Mouse (Mus musculus) lung, postnatal 0 days (tissue): Measurements from ENCODE around the gene Dctn3. TPM values are rescaled to one million over a fixed set of nuclear protein-coding genes. Genes with fewer than 3 reads are reported as not detected.
"Not testable (repeated sequence)": the region's sequence is repeated elsewhere in the genome, so short reads cannot be mapped to it uniquely, and the experiment has no call there.

Experiments
- ATAC-seq: fragments of 200-750 bp; cut with Nextera tagmentation; 2 replicates; pipeline ENCODE4 v1.8.0; 2017; ENCODE audit warnings: moderate library complexity
- DNase-seq: peaks from one replicate; pipeline ENCODE4 v3.0.0-alpha.2; 2016; ENCODE audit warnings: low spot score
- H3K27ac ChIP-seq: fragments of 300-500 bp; sonication (generic); 2 replicates; pipeline ENCODE4 v1.5.1; 2014; ENCODE audit warnings: antibody characterized with exemption, mild to moderate bottlenecking, low read length, mixed read lengths
- H3K27me3 ChIP-seq: fragments of 300-500 bp; sonication (generic); replicated peaks from 2 replicates; pipeline ENCODE4 v1.6.1; 2014; ENCODE audit warnings: low read length, mixed read lengths; ENCODE audit not compliant: insufficient read depth
- H3K36me3 ChIP-seq: fragments of 300-500 bp; sonication (generic); 2 replicates; pipeline ENCODE4 v1.6.1; 2014; ENCODE audit warnings: low read length, mixed read lengths; ENCODE audit not compliant: insufficient read depth
- H3K4me1 ChIP-seq: fragments of 300-500 bp; sonication (generic); 2 replicates; pipeline ENCODE4 v1.6.1; 2014; ENCODE audit warnings: antibody characterized with exemption, low read depth, low read length, mixed read lengths; ENCODE audit not compliant: insufficient read depth
- H3K4me2 ChIP-seq: fragments of 300-500 bp; sonication (generic); replicated peaks from 2 replicates; pipeline ENCODE4 v1.6.1; 2014; ENCODE audit warnings: low read depth, mild to moderate bottlenecking, low read length, moderate library complexity, mixed read lengths
- H3K4me3 ChIP-seq: fragments of 300-500 bp; sonication (generic); 2 replicates; pipeline ENCODE4 v1.5.1; 2014; ENCODE audit warnings: low read depth, low read length
- H3K9ac ChIP-seq: fragments of 300-500 bp; sonication (generic); replicated peaks from 2 replicates; pipeline ENCODE4 v1.6.1; 2014; ENCODE audit warnings: low read depth, mild to moderate bottlenecking
- H3K9me3 ChIP-seq: fragments of 300-500 bp; sonication (generic); 2 replicates; pipeline ENCODE4 v1.6.1; 2016; ENCODE audit warnings: low read length, mixed read lengths
- CTCF ChIP-seq: IDR thresholded peaks from 2 replicates; pipeline ENCODE4 v1.5.1; 2016; ENCODE audit warnings: antibody characterized with exemption, mild to moderate bottlenecking
- EP300 ChIP-seq: IDR thresholded peaks from 2 replicates; pipeline ENCODE4 v1.6.1; 2016; ENCODE audit warnings: antibody characterized with exemption, mild to moderate bottlenecking, control low read depth
- WGBS: fragments of 180-500 bp; shearing (Covaris S2); extraction: QIAGEN DNeasy Blood & Tissue Kit; methylation state at CpG from one replicate; pipeline ENCODE4 v1.1.7; 2014; 5-methylcytosine and 5-hydroxymethylcytosine counted together
- polyA plus RNA-seq: library from polyadenylated mRNA; unstranded; fragments of >200 nt; fragmentation: Nextera tagmentation; extraction: Ambion mirVana; gene quantifications from 2 replicates; pipeline ENCODE4 v1.2.1, GENCODE M21; 2015

The Dctn3 gene
- polyA plus RNA-seq, 1 experiment from 2014 or later, result 151 TPM

- H3K36me3 ChIP-seq, DNase-seq, H3K27me3 ChIP-seq, H3K27ac ChIP-seq, H3K4me2 ChIP-seq, H3K4me3 ChIP-seq, H3K9ac ChIP-seq, H3K4me1 ChIP-seq, H3K9me3 ChIP-seq: not testable (repeated sequence)
- WGBS, result 0% methylated on average over 1 of the region's 27 CpGs
- ATAC-seq, result peak; percentile 39
These were observed 39.7 kb downstream of the Dctn3 start for GRCm38 (mm10) chr4:41683303-41683702.

DNA sequence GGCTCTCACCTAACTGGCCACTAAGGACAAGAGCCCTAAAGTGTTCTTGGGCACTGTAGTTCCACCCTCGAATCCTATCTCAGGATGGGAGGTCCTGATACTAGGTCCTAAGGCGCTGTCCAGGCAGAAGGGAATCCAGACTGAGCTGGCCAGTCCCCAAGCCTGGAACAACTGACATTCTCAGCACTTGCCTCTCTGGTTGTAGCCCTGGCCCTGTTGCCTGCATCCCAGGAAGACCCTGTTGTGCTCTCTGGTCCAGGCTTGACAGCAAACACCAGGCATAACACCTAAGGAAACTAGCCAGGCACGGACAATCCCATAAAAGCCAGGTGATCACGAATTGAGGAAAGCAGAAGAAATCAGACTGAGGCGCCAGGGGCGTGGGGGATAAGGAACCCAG is 40.2 kb downstream of the Dctn3 start:
- ATAC-seq (no peak), DNase-seq (no peak)
- Histone ChIP-seq H3K9ac (no peak overlapping the region), H3K27me3 (0 out of 2 replicates have a peak, but pooled peaks cover 4% of the 10 kb centered on the region), H3K27ac (no peak overlapping the region), H3K4me2 (no peak overlapping the region), H3K4me1 (no peaks in the 10 kb centered on the region), H3K36me3 (no peaks in the 10 kb centered on the region), H3K4me3 (no peak overlapping the region), H3K9me3 (no peaks in the 10 kb centered on the region)
- no peak for TF ChIP-seq EP300
- no peak for TF ChIP-seq CTCF
- 37% methylated on average over 6 of the region's 6 CpGs for WGBS

DNA sequence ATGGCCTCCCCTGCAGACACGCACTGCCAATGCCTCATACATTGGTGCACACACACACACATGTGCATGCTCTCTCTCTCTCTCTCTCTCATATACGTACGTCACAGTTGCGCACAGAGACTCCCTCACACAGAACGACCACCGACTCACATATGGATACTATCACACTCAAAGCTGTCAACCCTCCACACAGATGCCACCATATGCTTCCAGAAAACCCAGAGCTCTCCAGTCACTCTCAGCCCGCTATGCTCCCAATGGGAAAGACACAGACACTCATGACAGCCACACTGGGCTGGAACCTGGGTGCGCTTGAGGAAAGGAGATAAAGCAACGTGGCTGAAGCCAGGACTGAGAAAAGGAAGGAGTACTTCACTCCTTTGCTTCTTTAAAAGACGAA is 41.0 kb downstream of the Dctn3 start:
- DNase-seq (no peak), ATAC-seq (no peak)
- Histone ChIP-seq H3K4me1 (no peaks in the 10 kb centered on the region), H3K9me3 (no peaks in the 10 kb centered on the region), H3K9ac (no peak overlapping the region), H3K27ac (no peak overlapping the region), H3K27me3 (0 out of 2 replicates have a peak, but pooled peaks cover 4% of the 10 kb centered on the region), H3K4me2 (no peak overlapping the region), H3K4me3 (no peak overlapping the region), H3K36me3 (no peaks in the 10 kb centered on the region)
- WGBS, result 62% methylated on average over 10 of the region's 10 CpGs
- TF ChIP-seq EP300 (no peak), CTCF (no peak)

GRCm38 (mm10) chr4:41681176-41681575 is 41.8 kb downstream of the Dctn3 start:
- Histone ChIP-seq H3K4me2 (no peak overlapping the region), H3K36me3 (no peaks in the 10 kb centered on the region), H3K4me1 (no peaks in the 10 kb centered on the region), H3K4me3 (no peak overlapping the region), H3K9ac (no peak overlapping the region), H3K27ac (no peak overlapping the region), H3K9me3 (no peaks in the 10 kb centered on the region), H3K27me3 (0 out of 2 replicates have a peak, but pooled peaks cover 4% of the 10 kb centered on the region)
- no peak for DNase-seq
- TF ChIP-seq CTCF (no peak), EP300 (no peak)
- 54% methylated on average over 4 of the region's 4 CpGs for WGBS
- no peak for ATAC-seq

- Histone ChIP-seq H3K36me3 (no peaks in the 10 kb centered on the region), H3K9ac (no peak overlapping the region), H3K27ac (no peak overlapping the region), H3K9me3 (no peaks in the 10 kb centered on the region), H3K4me3 (no peak overlapping the region), H3K27me3 (0 out of 2 replicates have a peak, but pooled peaks cover 4% of the 10 kb centered on the region), H3K4me2 (no peak overlapping the region), H3K4me1 (no peaks in the 10 kb centered on the region)
- no peak for TF ChIP-seq EP300
- no peak for TF ChIP-seq CTCF
- no CpG with 5 or more reads among the region's 2 CpGs for WGBS
- DNase-seq (no peak), ATAC-seq (no peak)
These were observed 43.7 kb downstream of the Dctn3 start for GRCm38 (mm10) chr4:41679291-41679690.

- H3K4me1 ChIP-seq, result no peaks in the 10 kb centered on the region
- H3K9ac ChIP-seq, result no peak overlapping the region
- 0 out of 2 replicates have a peak, but pooled peaks cover 4% of the 10 kb centered on the region for H3K27me3 ChIP-seq
- DNase-seq (no peak), ATAC-seq (no peak)
- H3K4me3 ChIP-seq, result no peak overlapping the region
- no peak overlapping the region for H3K4me2 ChIP-seq
- TF ChIP-seq CTCF (no peak), EP300 (no peak)
- H3K9me3 ChIP-seq, result no peaks in the 10 kb centered on the region
- WGBS, result 44% methylated on average over 6 of the region's 6 CpGs
- H3K27ac ChIP-seq, result no peak overlapping the region
- H3K36me3 ChIP-seq, result no peaks in the 10 kb centered on the region
These were observed 44.1 kb downstream of the Dctn3 start for GRCm38 (mm10) chr4:41678863-41679262.
